Mouse (Mus musculus): Measurements from ENCODE around the gene Dpy19l2.
"Not testable (repeated sequence)": the region's sequence is repeated elsewhere in the genome, so short reads cannot be mapped to it uniquely, and the experiment has no call there.

Dpy19l2 gene

DNA sequence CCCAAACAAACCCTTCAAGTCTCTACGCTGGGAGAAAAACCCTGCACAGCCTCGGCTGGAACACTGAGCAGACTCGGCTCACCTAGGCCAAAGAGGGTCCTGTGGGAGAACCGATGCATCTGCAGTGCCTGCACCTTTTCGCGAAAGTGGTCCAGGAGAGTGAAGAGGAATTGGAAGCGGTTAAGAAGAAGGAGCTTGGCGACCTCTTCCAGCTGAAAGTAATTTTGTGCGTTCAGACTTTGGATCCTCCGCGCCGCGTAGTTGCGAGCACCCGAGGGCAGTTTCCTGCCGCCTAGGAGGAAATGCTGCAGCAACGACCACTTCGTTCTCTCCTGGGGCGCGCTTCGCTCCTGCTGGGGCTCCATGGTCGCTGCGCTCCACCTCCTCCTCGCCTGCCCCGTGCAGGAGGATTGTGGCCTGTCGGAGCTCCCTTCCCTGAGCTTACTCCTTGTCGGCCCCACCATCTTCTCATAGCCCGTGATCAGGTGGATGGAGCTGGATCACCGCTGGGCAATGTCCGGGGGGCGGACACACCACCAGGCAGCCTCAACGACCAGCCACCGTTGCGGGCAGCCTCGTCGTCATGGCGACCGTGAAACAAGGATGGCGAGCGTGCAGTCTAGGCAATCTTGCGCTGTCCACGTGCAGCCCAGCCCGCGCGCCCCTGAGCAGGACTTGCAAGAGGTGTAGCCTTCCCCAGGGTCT is at the start of gene Dpy19l2:
Dpy19l2 (minus strand) TSS at position 594 of the 705 bp plus-strand sequence.
- DNase-seq, result no peak

DNA sequence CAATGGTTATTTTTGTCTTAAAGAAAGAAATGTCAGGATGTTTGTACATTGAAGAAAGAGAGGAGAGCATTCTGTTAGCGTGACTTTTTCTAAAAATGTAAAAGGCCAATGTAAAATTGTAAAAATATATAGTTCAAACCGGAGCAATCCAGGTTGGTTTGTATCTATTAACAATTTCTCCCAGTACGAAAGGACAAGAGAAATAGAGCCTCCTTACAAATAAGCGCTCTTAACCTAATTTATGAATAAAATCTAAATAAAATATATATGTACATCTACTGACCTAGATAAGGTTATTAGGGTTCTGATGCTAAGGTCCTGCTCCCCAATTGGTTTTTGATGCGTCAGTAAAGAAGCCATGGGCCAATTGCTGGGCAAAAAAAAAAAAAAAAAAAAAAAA is 48.9 kb upstream of the Dpy19l2 start:
- DNase-seq, result no peak

DNA sequence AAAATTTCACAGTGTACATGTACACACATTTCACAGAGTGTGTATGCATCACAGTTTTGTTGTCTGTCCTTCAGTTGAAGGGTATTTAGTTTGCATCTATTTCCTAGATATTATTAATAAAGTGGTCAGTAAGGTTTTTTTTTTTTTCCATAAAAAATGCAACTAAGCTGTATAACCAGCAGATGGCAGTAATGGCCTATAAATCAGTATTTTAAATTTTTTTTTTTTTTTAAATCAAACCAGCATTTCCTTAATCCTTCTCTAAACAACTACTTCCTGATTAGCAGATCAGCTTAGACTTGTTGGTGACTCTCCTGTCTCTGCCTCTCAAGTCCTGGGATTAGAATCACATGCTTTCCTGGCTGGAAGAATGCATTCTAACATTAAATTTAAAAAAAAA is 5.2 kb upstream of the Dpy19l2 start:
- no peak for DNase-seq

DNA sequence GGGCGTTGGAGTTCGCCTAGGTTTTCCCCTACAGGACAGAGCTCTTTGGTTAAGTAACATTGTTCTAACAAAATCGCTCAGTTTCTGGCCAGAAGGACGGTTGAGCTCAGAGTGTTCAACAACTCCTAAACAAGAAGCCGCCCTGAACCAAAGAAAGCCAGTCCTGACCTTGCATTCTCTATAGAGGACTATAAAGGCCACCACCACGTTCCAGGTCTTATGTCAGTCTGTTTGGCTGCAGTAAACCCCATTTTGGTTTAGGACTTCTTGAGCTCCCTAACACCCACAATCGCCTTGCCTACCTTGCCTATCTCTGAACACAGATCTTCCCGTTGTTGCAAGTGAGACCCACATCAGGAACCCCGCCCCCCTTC is 299 bp upstream of the Dpy19l2 start:
- no peak for DNase-seq

DNA sequence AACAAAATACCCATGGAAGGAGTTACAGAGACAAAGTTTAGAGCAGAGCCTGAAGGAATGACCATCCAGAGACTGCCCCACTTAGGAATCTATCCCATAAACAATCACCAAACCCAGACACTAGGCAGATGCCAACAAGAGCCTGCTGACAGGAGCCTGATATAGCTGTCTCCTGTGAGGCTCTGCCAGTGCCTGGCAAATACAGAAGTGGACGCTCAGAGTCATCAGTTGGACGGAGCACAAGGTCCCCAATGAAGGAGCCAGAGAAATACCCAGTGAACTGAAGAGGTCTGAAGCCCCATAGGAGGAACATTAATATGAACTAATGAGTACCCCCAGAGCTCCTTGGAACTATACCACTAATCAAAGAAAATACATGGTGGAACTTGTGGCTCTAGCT is 58.8 kb downstream of the Dpy19l2 start:
- DNase-seq, result not testable (repeated sequence)

DNA sequence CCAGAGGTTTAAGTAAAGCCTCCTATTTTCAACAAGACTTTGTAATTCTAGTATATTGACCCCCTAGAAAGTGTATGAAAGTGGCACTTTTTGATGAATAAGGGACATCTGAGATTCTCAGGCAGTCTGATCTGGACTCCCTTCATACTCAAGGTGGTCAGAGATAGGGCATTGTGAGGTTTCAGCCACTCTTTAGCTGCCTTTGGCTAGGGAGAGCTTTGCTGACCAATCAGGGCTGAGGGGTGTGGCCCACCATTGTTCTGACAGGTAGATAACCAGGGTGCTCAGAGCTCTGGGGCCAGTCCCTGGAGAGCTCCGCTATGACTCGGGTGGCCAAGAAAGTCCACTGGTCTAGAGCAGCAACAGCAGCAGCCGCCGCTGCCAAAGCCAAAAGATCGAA is 71.2 kb downstream of the Dpy19l2 start, which contains the start of gene Cypt4:
Cypt4 (plus strand) TSS at position 301 of the 400 bp plus-strand sequence.
- DNase-seq, result no peak

DNA sequence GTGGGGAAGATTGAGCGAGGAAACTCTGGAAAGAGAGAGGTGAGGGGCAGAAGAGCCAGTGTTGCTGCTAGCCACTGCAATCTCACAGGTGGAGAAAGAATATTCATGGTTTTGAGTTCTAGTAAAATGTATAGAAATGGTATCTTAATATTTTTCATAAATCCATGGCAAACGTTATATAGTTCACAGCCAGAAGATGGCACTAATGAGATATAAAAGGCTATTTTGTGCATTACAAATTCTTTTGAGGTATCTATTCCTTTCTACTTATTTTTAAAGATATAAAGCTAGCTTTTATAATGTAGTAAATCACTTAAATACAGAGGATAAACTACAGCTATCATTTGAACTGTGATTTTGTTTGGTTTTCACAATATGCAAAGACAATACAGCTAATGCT is 157.9 kb downstream of the Dpy19l2 start:
- DNase-seq, result no peak

DNA sequence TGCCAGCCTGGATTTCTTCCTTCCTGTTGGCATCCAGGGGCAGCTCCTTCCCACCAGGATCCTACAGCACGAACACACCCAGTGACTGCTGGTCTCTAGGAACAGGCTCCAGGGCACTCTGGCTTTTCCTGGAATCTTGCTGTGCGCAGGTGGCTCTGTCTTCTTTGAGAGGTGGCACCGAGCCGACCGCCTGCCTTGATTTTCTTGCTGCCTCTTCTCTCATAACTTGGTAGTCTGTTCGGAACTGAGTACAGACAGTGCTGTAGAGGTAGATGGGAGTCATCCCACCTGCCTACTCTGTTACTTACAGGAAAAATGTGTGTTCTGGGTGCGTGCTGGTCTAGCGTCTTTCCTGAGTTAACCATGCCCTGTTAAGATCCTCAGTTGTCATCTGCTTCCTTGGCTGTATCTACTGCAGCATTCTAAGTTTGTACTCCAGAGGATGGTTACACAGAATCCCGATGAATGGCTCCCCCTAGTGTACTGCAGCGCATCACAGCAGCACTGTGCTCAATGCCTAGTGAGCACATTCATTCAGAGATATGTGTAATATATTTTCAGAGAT is 179.4 kb downstream of the Dpy19l2 start:
- DNase-seq, result no peak

DNA sequence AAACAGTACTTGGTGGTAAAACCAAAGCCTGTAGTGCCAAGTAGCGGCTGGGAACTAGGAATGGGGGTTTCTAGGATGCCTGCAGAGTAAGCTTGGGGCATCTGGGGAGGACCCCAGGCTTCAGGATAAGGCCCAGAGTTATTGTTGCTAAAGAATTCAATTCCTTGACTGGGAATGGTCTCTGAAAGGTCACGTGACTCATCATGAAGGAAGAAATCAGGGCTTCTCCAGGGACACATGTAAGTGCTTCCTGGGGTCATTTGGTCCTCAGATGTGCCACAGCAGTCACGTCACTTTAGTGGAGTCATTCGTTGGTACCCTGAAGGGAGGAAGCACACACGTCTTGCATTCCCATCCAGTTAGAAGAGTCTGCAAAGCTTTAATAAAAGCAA is 182.0 kb downstream of the Dpy19l2 start:
- DNase-seq, result no peak

DNA sequence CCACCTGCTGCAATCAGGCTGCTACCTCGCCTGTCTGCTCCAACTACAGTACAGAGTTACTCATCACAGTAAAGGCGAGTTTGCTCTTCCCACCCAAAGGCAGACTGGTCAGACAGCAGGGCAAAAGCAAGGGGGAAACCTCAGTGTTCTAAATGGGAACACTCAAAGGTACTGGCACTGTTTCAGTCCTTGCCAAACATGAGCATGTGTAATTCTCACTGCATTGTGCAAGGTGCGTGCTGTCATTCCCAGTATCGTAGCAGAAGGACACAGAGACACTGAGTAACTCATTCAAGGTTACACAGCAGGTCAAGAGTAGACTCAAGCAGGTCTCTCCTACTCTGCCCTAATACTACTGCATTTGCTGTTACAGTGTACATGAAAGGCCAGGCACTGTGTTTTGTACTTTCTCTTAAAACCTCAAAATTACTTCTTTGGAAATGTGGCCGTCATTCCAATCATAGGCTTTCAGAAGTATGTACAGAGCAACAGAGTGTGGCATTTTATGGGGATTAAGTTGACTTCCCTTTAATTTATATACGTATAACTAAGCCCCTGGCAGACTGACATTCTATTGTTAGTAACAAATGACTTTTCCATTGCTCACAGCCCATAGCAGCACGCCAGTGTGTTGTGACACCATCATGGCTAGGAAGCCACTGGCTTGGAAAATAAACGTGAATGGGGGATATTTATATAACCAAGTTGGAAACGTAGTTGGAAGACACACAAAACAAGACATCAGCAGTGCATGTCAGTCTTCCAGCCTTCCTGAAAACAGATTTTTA is 182.6 kb downstream of the Dpy19l2 start:
- DNase-seq, result no peak

DNA sequence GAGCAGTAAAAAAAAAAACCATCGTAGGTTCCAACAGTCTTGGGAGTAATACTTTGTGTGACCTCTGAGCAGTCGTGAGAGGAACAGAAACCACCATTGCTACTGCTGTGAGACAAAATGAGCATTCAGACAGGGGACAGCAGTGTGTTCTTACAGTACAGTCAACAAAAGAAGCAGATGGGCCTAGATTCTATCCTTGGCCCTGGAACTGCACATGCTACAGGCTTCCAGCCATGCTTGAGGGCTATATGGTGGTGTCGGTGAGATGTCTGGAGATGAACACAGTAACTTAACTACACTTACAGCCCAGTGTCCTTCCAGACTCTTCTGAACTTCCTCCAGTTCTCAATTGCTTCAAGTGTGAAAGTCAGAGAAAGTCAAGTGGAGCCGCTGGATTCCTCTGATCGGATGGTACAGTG is 184.0 kb downstream of the Dpy19l2 start:
- no peak for DNase-seq

DNA sequence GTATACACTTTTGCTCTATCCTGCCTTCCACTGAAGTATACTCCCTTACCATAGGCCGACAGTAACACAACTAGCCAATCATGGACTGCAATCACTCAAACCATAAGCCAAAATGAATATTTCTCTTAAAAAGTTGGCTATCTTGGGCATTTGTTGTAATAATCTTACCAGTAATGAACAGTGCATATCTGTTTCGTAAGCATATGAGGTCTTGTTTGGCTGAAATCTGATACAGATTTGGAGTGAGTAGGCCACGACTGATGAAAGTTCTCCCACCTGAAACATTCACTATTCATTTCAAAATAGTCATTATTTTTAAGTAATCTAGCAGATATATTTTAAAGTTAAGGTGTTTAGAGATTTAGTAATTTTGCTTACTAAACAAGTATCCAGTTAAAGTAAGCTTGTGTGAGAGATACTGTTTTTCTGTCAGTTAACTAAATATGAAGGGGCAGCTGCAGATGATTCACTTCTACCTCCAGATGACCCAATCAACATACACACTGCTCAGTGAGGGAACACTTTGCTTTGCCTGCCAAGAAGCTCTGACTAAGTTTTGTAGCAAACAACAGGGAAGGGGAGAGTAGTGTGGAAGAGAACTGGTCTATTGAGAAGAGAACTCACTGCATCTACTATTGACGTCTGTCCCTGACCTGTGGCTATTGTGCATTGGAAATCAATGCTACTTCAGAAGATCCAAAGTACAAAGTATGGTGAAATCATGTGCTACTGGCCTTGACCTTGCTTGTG is 184.5 kb downstream of the Dpy19l2 start:
- DNase-seq, result no peak

DNA sequence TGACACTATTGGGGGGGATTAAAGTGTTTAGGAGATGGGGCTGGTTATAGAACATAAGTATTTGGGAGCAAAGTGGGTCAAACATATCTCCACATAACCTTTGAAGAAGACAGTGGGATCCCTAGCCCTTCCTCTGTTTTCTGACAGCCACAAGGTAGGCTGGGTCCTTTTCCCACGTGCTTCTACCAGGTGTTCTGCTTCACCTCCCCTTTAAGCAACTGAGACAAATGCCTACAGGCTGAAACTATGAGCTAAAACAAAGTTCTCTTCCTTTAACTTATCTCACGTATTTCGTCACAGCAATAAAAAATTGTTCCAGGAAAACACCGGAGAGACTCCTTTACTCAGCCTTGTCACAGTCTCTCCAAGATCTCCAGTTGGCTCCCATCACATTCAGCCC is 187.2 kb downstream of the Dpy19l2 start:
- DNase-seq, result no peak
